Mouse (Mus musculus): ENCODE measurements at regions not wholly inside any gene's neighbourhood (a gene's known extent, or its start where the extent isn't known, plus 50 kb on each side); places are given as distances from the start of the nearest gene placed in this dataset.

DNA sequence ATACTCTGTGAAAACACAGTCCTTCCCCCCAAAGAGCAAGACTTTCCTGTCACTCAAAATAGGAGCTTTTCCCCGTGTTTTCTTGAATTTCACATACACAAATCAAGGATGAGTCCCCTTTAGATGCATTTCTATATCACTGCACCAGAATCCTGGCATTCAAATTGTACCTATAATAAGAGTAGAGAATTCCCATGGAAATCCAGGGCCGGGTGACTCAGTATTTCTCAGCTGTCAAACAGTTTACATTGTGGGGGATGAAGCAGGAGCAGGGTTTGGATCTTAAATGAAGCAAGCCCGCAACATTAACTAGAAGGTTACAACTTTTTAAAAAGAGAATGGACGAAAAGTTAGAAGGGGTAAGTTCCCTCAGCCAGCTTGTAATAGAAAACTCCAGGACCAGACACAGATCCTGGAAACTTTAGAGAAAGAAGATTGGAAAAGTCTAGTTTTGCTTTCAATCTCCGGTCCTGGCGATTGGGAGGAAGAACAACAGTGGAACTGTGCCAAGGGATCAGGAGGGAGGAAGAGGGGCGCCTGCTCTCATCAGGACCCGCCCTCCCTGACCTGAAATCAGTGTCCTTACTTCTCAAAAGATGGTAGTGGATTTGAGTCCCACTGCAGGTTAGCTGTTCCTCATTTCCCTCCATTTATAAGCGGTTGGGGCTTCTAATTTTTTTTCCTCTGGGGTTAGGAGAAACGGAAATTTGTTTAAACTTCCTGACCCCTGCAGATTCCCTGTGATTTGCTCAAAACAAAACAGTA, 676.4 kb downstream of the Cypt12 start:
- peak overlapping the region; percentile 51 for H3K9ac ChIP-seq (ENCODE audit: low read depth, low read length)
- H3K4me3 ChIP-seq (ENCODE audit: insufficient read depth, low read depth, low read length): peak overlapping the region; percentile 37
- H3K36me3 ChIP-seq (ENCODE audit: control insufficient read depth, insufficient read depth, low read length): no peaks in the 10 kb centered on the region
- WGBS: 2% methylated on average over 10 of the region's 10 CpGs
- DNase-seq (ENCODE audit: extremely low read depth, low read depth, low spot score): peak; percentile 71
- no peaks in the 10 kb centered on the region for H3K79me2 ChIP-seq (ENCODE audit: control insufficient read depth, insufficient read depth, low read length)
- no peak for TF ChIP-seq POLR2A (IDR thresholded peaks at IDR 0.05; ENCODE audit: extremely low read depth, insufficient read depth, low read length)
- no peak for TF ChIP-seq CTCF (IDR thresholded peaks at IDR 0.05; ENCODE audit: low read depth, low read length)
- peaks cover 6% of the 10 kb centered on the region for H3K4me1 ChIP-seq (ENCODE audit: control insufficient read depth, insufficient read depth, low read length)
- H3K27me3 ChIP-seq (ENCODE audit: control insufficient read depth, insufficient read depth, low read length): no peaks in the 10 kb centered on the region
- H3K27ac ChIP-seq (replicated peaks; ENCODE audit: insufficient read depth, low read depth, low read length): peak overlapping the region; percentile 75

DNA sequence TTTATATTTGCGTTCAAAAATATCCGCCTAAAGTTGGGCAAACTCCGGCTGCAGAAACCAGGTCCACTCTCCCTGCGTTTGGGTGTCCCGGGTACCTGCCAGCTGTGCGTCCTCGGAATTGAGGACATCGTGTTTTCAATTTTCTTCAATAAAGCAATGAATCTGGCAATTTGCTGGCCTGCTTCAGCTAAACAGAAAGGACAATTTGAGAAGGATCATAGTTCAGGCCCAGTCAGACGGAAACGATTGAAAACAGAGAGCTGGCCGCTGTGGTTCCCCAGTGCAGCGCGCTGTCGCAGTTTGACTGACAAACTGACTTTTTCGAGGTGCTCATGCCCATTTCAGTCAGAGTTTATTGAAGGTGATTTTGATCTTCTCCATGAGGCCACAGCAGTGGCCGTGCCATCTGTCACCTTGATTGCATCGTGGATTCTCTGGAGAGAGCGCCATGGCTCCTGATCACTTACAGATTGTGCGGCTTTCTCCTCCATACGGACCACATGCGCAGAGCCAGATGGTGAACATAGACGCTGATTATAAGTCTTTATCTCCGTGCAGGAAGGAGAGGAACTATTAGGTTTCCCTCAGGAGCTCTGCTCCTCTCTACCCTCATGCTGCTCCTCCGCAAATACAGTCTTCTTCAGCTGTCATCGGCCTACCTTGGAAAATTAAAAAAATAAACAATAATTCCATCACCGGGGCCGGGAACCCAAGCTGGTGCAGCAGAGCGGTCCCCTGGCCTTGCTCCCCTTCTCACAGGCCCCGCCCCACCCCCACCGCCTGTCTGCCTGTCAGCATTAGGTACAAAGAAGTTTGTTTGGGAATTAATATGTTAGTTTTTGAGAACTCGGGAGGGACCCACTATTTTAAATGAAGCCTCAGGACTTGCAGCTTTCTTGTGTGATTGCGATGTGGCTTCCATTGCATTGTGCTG, 677.5 kb downstream of the Cypt12 start:
- Histone ChIP-seq H3K4me3 (ENCODE audit: insufficient read depth, low read depth, low read length) (peak overlapping the region; percentile 39), H3K4me1 (ENCODE audit: control insufficient read depth, insufficient read depth, low read length) (peaks cover 6% of the 10 kb centered on the region), H3K79me2 (ENCODE audit: control insufficient read depth, insufficient read depth, low read length) (no peaks in the 10 kb centered on the region), H3K9ac (ENCODE audit: low read depth, low read length) (peak overlapping the region; percentile 40), H3K36me3 (ENCODE audit: control insufficient read depth, insufficient read depth, low read length) (no peaks in the 10 kb centered on the region), H3K27me3 (ENCODE audit: control insufficient read depth, insufficient read depth, low read length) (no peaks in the 10 kb centered on the region), H3K27ac (replicated peaks; ENCODE audit: insufficient read depth, low read depth, low read length) (peak overlapping the region; percentile 75)
- peak; percentile 86 for DNase-seq (ENCODE audit: extremely low read depth, low read depth, low spot score)
- TF ChIP-seq CTCF (IDR thresholded peaks at IDR 0.05; ENCODE audit: low read depth, low read length) (no peak), POLR2A (IDR thresholded peaks at IDR 0.05; ENCODE audit: extremely low read depth, insufficient read depth, low read length) (no peak)
- 21% methylated on average over 32 of the region's 32 CpGs for WGBS

DNA sequence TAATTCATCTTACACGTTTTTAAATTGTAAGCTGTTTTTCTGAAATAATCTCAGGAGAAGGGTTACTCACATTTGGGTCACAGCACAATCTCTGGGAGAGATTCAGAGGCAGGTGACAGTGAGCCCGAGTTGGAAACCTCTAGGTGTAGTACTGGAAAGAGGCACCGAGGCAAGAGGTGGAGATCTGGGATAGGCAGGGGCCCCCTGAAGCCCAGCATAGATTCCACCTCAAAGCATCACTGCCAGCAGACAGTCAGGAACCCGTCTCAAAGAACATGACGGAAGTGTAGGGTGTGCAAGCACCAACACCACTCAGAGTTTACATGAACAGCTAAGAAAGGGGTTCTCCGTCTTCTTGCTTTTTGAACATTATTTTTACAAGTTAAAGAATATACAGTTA, 678.2 kb downstream of the Cypt12 start:
- TF ChIP-seq POLR2A (IDR thresholded peaks at IDR 0.05; ENCODE audit: extremely low read depth, insufficient read depth, low read length) (no peak), CTCF (IDR thresholded peaks at IDR 0.05; ENCODE audit: low read depth, low read length) (no peak)
- Histone ChIP-seq H3K4me3 (ENCODE audit: insufficient read depth, low read depth, low read length) (no peak overlapping the region), H3K27ac (replicated peaks; ENCODE audit: insufficient read depth, low read depth, low read length) (no peak overlapping the region), H3K27me3 (ENCODE audit: control insufficient read depth, insufficient read depth, low read length) (no peaks in the 10 kb centered on the region), H3K9ac (ENCODE audit: low read depth, low read length) (no peak overlapping the region; the same call in 1 of the 2 replicates), H3K4me1 (ENCODE audit: control insufficient read depth, insufficient read depth, low read length) (peaks cover 6% of the 10 kb centered on the region), H3K36me3 (ENCODE audit: control insufficient read depth, insufficient read depth, low read length) (no peaks in the 10 kb centered on the region), H3K79me2 (ENCODE audit: control insufficient read depth, insufficient read depth, low read length) (no peaks in the 10 kb centered on the region)
- WGBS: 85% methylated on average over 6 of the region's 6 CpGs
- DNase-seq (ENCODE audit: extremely low read depth, low read depth, low spot score): no peak

DNA sequence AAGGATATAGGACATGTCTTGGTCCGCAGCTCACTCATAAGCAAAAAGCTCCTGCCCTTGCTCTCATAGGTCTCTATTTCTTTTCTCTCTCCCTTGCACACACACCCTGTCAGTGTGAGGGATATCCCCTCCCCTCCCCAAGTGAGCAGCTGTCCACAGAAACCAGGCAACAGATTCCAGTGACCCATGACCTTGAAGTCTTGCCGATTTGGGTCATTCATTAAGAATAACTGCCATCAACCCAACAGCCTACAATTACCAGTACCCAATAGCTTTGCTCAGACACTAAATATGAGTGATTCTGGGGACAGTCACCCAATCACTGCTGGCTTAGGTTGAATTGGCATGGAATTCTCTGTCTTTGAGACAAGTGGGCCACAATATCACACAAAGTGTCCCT, 678.6 kb downstream of the Cypt12 start:
- no peaks in the 10 kb centered on the region for H3K36me3 ChIP-seq (ENCODE audit: control insufficient read depth, insufficient read depth, low read length)
- no peak overlapping the region for H3K9ac ChIP-seq (ENCODE audit: low read depth, low read length)
- no peak for TF ChIP-seq POLR2A (IDR thresholded peaks at IDR 0.05; ENCODE audit: extremely low read depth, insufficient read depth, low read length)
- no peak for TF ChIP-seq CTCF (IDR thresholded peaks at IDR 0.05; ENCODE audit: low read depth, low read length)
- no peak overlapping the region for H3K27ac ChIP-seq (replicated peaks; ENCODE audit: insufficient read depth, low read depth, low read length)
- 72% methylated on average over 2 of the region's 2 CpGs for WGBS
- no peak overlapping the region for H3K4me3 ChIP-seq (ENCODE audit: insufficient read depth, low read depth, low read length)
- H3K27me3 ChIP-seq (ENCODE audit: control insufficient read depth, insufficient read depth, low read length): no peaks in the 10 kb centered on the region
- H3K4me1 ChIP-seq (ENCODE audit: control insufficient read depth, insufficient read depth, low read length): peaks cover 6% of the 10 kb centered on the region
- H3K79me2 ChIP-seq (ENCODE audit: control insufficient read depth, insufficient read depth, low read length): no peaks in the 10 kb centered on the region
- DNase-seq (ENCODE audit: extremely low read depth, low read depth, low spot score): no peak

DNA sequence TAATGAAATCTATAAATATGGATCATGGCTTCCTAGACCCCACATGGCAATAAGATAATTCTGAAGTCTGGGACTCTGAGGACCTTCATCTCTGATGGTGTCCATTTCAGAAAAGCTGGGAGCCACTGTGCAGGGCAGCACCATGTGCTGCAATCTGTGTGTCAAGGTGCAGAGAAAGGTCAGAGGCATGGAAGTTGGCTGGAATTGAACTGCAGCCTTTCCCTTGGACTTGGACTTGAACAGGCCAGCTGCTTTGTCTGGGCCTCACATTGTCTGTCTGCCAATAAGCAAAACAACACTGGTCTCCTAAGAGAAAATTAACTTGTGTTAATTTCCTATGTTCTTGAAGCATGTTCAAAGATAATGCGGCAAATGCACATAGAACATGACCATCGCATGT, 681.0 kb downstream of the Cypt12 start:
- Histone ChIP-seq H3K36me3 (ENCODE audit: control insufficient read depth, insufficient read depth, low read length) (no peaks in the 10 kb centered on the region), H3K27me3 (ENCODE audit: control insufficient read depth, insufficient read depth, low read length) (no peaks in the 10 kb centered on the region), H3K4me1 (ENCODE audit: control insufficient read depth, insufficient read depth, low read length) (peaks cover 2% of the 10 kb centered on the region), H3K4me3 (ENCODE audit: insufficient read depth, low read depth, low read length) (no peak overlapping the region), H3K79me2 (ENCODE audit: control insufficient read depth, insufficient read depth, low read length) (no peaks in the 10 kb centered on the region), H3K9ac (ENCODE audit: low read depth, low read length) (no peak overlapping the region), H3K27ac (replicated peaks; ENCODE audit: insufficient read depth, low read depth, low read length) (no peak overlapping the region)
- peak; percentile 15 for DNase-seq (ENCODE audit: extremely low read depth, low read depth, low spot score)
- TF ChIP-seq POLR2A (IDR thresholded peaks at IDR 0.05; ENCODE audit: extremely low read depth, insufficient read depth, low read length): no peak
- no peak for TF ChIP-seq CTCF (IDR thresholded peaks at IDR 0.05; ENCODE audit: low read depth, low read length)
- WGBS: 100% methylated on average over 2 of the region's 2 CpGs
